Mouse (Mus musculus): ENCODE data around the gene Whrn. TPM values are rescaled to one million over a fixed set of nuclear protein-coding genes. Genes with fewer than 3 reads are reported as not detected.

Whrn gene
- total RNA-seq (2021): 10 to 100 TPM; 24.9 to 26.6 TPM
- long read RNA-seq, experiment 1, full-length matches to known transcripts: 6 of 13 reads
- long read RNA-seq, experiment 1, partial matches to known transcripts: 3 of 13 reads
- long read RNA-seq, experiment 1, other reads (novel, unspliced or antisense): 4 of 13 reads
- long read RNA-seq, experiment 2, full-length matches to known transcripts: 1 of 11 reads
- long read RNA-seq, experiment 2, partial matches to known transcripts: 2 of 11 reads
- long read RNA-seq, experiment 2, other reads (novel, unspliced or antisense): 8 of 11 reads

DNA sequence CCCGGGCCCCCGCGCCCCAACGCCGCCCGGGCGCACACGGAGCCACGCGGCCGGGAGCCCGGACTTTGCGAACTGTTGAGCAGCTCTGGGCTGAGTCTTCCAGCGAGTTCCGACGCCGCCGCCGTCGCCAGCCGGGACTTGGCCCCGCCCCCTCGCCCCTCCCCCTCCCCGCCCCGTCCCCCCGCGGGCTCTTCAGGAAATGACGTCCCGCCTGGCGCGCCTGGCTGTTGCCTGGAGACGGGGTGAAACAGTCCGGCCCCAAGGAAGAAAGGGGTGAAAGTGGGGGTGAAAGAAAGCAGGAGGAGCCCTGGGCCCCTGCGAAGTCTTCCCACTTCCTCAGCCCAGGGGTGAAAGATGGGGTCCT is at the start of gene Whrn:
Whrn (minus strand) TSS at position 77 of the 364 bp plus-strand sequence.
- peak; percentile 60 to 70 for DNase-seq (ENCODE audit: low spot score in 2 of 2)

DNA sequence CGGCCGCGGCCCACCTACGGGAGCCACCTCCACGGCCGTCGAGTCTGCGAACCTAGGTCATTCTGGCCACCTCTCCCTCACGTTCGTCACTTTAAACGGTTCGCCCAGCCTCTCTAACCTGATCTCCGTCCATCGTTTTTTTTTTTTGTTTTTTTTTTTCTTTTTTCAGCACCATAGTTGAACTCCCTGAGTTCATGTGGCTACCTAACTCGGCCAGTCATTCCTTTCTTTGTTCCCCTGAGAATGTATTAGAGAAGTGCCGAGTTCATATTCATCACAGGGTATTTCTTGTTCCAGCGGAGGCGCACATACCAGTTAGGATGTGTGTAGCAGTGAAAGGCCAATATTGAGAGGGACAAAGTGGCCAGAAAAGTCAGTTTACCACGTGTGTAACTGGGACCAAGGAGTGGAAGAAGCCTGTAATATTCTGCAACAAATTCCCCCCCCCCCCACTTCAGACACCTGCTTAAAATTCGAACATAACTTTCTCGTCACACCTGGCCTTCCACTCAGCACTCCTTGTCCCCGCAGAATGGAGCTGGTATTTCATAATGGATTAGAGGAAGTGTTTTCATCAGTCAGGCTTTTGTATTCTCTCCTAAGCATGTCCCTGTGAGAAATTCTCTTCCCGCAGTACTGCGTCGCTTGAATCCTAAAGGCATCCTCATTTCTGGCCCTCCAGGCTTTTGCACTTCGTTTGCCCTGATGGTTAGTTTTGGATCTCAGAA is 49.6 kb upstream of the Whrn start:
- no peak for DNase-seq (ENCODE audit: low spot score in 2 of 2)

DNA sequence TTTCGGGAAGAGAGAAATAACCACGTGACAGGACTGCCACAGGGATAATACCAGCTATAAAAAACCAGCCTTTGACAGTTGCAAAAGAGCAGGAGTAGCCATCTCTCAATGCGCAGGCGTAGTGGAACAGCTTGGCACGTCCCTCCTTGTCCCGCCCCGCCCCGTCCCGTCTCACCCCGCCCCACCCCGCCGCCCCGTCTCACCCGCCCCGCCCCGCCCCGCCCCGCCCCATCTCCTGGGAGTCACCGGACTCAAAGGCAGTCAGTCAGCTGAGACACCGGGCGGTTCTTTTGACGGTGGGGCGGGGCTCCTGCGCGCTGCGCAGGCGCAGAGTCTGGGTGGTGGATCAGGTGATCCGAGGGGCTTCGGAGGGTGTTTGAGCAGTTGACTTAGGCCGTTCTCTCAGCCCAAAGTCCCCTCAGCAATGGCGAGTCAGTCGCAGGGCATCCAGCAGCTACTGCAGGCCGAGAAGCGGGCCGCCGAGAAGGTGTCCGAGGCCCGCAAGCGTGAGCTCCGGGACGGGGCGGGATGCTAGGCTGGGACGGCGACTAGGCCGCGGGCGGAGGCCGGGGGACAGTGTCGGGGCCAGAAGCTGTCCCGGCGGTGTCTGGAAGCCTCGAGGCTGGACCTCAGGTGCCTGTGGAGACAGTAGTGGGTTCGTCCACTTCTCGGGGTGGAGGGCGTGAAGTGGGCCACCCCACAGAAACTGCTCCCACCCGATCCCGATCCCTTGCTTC is 48.9 kb upstream of the Whrn start, which contains the start of gene Atp6v1g1:
Atp6v1g1 (plus strand) TSS at position 279 of the 737 bp plus-strand sequence.
- peak; percentile 92 to 96 for DNase-seq (ENCODE audit: low spot score in 2 of 2)

DNA sequence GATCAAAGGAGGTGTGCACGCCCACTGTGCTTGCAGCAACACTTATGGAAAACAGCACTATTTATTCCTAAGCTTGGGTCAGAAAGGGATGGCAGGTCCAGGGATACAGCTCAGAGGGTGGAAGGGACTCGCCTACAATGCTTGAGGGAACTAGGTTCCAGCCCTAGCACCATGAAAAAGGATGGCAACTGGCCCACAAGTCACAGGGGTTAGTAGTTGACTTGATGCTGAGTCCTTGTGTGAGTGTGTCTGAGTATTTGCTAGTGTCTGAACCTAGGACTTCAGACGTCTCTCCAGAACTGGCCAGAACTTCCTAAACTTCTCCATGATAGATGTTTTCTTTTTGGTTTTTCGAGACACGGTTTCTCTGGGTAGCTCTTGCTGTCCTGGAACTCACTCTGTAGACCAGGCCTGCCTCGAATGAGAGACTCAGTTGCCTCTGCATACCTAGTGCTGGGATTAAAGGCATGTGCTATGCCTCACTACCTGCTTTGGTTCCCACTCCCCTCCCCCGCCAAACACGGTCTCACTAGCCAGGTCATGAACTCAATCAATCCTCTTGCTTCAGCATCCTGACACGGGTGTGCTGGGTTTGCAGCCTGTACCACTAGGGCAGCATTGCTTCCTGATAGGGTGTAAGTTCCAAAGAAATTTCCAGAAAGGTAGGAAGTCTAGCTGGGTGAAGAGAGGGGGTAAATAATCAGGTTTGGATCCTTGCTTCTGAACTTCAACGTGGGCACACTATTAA is 48.1 kb upstream of the Whrn start:
- DNase-seq (ENCODE audit: low spot score in 2 of 2): no peak

DNA sequence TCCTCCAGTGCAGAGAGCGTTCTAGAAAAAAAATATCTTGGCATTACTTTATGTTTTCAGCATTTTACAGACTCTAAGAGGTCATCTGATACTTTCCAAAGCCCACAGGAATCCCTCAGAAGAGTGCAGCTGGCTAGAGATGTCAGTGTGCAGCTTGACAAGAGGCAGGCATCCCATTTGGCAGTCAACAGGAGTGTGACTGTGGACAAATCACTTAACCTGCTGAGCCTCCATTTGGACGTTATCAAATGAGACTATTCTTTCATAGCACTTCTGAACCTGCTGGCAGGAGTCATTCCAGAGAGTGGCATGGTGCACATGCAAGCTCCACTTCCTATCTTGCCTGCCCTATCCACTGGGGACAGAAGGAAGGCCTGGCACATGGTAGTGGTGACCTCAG is 46.4 kb upstream of the Whrn start:
- DNase-seq (ENCODE audit: low spot score in 2 of 2): no peak

DNA sequence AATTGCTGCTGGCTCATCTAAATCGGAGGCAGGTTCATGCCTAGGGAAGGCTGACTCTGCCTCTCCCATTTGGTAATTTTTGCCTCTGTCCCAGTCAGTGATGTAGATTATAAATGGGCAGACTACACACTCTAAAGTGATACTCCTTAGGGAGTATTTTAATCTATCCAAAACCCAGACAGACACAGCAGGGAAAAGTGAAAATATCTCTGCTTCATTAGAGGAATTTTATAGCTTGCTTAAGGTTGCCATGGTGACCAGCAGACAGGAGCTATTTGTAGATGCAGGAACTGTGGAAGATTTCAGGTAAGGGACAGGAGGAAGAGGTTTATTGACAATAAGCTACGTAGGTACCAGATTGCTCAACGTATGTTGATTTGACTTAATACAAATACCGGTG is 41.8 kb upstream of the Whrn start:
- no peak for DNase-seq (ENCODE audit: low spot score in 2 of 2)

DNA sequence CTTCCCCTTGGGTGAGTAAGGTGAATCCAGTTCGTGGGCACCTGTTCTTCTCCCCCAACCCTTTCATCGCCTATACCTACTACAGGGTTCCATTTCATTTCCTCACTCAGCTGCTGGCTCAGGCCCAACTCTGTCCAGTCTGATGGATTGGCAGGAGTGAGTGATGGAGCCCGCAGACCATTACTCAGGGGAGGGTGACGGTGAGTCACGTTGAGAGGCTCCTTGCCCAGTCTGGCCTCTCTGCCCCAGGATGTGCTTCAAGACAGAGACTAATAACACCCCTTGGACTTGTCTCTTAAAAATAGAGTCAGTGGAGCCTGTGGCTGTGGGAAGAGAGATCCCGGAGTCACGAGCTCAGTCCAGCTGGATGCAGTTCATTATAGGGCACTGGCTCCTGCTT is 34.6 kb upstream of the Whrn start:
- DNase-seq (ENCODE audit: low spot score in 2 of 2): no peak

DNA sequence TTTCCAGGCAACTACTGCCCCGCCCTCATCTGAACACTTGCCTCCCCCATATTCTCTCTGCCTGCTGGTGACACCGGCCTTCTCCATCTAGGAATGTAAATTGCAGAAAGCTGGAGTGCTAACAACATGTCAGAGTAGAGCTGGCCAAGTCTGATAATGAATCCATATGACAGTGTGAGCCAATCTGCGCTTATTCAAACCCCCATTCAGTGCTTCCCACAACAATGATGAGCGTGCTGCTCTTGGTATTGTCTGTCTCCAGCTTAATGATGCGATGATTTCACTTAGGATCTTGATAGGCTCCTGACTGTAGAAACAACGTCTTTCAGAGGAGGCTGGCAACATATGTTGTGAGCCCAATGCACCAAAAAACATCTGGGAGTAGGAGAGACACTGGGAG is 33.2 kb upstream of the Whrn start:
- peak; percentile 52 to 88 for DNase-seq (ENCODE audit: low spot score in 2 of 2)

DNA sequence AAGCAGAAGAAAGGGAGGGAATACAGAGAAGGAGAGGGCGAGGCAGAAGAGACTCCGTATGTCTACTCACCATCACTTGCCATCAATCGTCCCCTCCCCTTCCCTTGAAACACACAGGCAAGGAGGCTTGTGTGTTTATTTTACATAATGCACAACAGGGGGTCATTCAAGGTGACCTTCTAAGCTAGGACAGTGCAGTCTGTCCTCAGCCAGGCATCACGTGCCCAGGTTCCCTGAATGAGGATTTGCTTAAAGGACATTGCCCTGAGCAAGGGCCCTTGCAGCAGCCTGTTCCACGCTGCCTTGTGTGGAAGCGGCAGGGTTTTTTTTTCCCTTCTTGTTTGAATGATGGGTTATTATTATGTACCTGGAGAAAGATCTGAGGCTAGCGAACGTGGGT is 29.7 kb upstream of the Whrn start:
- no peak for DNase-seq (ENCODE audit: low spot score in 2 of 2)

DNA sequence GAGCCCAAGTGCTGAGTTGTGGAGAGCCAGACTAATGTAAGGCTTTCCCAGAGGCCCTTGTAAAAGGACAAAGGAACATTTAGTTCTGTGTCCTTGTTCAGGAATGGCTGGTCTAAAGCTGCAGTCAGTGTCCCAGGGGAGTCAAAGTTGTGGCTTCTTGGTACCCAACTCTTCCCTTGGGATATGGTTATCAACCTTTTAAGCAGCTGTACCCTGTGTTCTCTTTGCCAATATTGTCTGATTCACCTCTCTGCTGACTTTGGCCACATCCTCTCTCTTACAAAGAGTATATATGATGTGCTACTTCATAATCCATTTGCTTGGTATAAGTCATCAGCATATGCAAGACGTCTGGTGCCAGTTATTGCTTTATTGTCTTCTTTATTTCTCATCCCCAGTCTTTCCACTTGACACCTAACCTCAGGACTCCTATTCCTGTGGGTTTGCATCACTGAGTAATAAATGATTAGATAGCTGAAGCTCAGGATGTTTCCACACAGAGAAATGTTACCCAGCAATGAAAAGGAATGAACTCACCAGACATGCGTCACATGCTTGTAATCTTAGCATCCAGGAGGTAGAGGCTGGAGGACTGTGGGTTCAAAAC is 26.1 kb upstream of the Whrn start:
- no peak for DNase-seq (ENCODE audit: low spot score in 2 of 2)

DNA sequence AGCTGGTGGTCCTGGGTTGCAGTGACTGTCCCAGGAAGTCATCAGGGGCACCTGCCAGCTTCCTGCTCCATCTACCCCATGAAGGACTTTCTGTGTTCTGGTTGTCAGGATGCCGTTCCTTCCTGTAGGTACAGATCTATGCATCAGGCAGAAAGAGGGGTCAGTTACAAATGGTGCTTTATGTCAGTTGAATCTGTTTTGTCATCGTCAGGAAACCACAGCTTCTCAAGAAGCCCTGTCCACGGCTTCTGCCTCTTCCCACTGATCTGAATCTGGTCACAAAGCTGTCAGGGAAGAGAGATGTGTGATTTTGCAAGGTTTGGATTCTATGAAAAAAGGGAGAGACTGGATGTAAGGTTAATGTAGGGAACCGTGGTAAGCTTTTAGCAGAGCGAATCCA is 19.2 kb upstream of the Whrn start:
- no peak for DNase-seq (ENCODE audit: low spot score in 2 of 2)

DNA sequence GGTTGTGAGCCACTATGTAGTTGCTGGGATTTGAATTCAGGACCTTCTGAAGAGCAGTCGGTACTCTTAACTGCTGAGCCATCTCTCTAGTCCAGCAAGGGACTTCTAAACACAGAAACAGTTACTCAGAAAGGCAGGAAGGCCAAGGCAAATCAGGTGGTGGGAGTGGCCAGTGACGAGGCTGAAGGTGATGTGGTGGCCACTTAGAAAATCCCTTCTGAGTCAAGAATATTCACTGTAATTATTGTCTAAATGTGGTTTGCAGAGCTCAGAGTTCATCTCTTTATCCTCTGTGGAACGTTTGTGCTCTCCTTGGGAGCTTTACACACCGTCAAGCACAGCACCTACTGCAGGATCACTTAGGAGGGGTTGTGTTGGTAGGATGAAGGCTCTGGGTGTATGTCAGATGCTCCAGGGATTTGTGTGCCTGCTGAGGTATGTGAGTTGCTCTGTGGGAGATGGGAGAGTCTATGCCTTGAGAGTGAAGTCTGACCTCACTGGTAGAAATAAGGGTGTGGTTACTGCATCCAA is 18.7 kb upstream of the Whrn start:
- no peak for DNase-seq (ENCODE audit: low spot score in 2 of 2)

DNA sequence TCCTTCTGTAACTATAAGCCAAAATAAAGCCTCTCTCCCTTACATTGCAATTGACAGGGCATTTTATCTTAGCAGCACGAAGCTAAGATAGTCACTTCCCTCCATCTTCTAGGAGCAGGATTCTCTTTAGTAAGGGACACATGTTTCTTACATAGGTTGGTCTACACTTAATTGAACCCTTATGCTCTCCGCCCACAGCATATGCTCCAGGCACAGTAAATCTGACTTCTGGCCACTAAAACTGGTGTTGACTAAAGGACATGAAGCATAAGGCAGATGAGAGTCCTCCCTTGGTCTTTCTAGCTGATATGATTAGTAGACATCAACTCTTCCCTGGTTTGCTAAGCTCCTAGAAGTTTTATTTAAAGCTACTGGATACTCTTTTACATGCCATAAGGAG is 17.1 kb upstream of the Whrn start:
- DNase-seq (ENCODE audit: low spot score in 2 of 2): no peak

DNA sequence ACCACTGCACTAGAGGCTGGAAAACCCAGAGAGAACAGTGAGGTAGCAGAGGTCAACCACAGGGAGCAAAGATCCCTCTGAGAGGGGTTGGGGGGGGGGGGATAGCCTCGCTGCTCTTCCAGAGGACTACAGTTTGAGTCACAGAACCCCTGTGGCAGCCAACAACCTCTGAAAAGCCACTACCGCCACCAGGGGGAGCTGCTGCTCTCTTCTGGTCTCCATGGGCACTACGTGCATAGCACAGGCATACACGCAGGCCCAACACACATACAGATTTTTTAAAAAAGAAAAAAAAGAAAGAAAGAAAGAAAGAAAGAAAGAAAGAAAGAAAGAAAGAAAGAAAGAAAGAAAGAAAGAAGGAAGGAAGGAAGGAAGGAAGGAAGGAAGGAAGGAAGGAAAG is 12.4 kb upstream of the Whrn start:
- DNase-seq (ENCODE audit: low spot score in 2 of 2): peak; percentile 29 to 68

DNA sequence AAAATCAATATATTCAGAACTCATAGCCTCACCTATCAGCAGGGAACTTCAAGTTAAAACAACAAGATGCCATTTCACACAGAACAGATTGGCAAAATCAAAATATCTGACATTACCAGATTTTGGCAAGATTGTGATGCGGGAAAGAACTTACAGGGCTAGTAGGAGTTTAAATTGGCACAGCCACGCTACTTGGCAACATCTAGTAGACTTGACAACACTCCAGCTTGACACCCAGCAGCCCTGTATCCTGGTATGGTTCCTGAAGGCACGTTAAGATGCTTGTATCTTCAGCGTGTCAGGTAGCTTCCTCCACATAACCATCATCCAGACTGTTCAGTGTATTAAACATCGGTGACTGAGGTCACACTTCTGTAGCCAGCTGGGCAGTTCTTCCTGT is 11.7 kb upstream of the Whrn start:
- DNase-seq (ENCODE audit: low spot score in 2 of 2): no peak

DNA sequence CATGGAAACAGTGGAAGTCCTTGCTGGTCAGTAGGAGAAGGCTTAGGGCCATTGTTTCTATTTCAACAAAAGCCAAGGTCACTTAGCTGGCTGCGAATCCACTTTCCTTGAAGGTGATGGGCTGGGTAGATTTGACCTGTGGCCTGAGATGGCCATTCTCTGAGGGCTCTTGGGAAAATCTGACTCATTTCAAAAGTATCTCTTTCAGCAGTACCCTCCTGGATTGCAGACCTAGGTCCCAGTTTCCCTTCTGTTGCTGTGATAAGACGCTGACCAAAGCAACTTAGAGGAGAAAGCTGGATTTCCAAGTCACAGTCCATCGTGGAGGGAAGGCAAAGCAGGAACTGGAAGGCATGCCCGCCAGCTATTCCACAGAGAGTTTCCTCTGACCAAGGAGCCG is 8.2 kb upstream of the Whrn start:
- no peak for DNase-seq (ENCODE audit: low spot score in 2 of 2)

DNA sequence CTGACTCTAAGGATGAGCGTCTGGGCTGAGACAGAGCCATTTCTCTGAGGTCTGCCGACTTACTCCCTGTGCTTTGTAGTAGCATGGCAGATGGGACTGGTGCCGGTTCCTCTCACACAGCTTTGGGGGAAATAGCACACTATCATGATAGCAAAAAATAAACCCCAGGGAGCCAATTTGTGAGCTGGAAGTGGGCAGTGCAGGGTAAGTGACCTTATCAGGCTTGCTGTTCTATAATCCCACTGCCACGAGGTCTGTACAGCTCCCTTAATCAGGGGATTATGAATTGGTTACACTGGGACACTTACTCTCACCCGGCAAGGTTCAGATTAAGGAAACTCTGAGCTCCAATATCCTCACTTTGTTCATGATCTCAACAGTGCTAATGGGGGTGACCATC is 5.3 kb upstream of the Whrn start:
- DNase-seq (ENCODE audit: low spot score in 2 of 2): no peak

DNA sequence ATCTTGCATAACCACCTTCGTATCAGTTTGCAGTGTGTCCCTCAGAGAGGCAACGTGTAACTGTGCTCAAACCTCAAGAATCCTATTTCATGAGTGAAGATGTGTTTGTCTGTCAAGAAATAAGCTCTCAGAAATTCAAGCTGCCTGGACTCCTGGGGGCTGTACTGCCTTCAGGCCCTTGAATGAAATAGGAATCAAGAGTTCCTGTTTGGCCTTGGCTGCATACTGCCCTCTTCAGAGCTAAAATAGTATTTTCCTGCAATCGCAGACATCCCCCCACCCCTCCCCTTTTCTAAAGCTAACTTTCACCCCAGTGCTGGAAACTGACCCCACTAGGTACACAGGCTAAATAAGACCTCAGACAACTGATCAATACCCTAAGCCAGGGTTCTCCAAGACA is 2.6 kb upstream of the Whrn start:
- DNase-seq (ENCODE audit: low spot score in 2 of 2): no peak

DNA sequence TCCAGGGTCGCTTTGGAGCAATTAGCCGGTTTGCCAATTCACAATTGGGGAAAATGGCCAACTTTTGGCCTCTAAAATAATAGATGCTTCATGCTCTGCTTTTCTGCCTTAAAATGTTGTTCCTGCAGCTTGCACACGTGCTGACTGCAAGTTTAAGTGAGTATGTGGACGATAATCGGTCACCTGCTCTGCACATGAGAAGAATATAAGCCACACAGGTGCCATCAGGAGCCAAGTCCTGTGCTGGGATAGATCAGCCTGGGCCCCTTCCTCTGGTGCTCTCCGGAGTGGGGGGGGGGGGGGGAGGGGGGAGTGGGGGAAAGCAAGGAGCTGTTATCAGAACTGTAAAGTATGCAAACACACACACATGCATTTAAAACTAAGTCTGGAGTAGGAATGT is 521 bp upstream of the Whrn start:
- DNase-seq (ENCODE audit: low spot score in 2 of 2): no peak

DNA sequence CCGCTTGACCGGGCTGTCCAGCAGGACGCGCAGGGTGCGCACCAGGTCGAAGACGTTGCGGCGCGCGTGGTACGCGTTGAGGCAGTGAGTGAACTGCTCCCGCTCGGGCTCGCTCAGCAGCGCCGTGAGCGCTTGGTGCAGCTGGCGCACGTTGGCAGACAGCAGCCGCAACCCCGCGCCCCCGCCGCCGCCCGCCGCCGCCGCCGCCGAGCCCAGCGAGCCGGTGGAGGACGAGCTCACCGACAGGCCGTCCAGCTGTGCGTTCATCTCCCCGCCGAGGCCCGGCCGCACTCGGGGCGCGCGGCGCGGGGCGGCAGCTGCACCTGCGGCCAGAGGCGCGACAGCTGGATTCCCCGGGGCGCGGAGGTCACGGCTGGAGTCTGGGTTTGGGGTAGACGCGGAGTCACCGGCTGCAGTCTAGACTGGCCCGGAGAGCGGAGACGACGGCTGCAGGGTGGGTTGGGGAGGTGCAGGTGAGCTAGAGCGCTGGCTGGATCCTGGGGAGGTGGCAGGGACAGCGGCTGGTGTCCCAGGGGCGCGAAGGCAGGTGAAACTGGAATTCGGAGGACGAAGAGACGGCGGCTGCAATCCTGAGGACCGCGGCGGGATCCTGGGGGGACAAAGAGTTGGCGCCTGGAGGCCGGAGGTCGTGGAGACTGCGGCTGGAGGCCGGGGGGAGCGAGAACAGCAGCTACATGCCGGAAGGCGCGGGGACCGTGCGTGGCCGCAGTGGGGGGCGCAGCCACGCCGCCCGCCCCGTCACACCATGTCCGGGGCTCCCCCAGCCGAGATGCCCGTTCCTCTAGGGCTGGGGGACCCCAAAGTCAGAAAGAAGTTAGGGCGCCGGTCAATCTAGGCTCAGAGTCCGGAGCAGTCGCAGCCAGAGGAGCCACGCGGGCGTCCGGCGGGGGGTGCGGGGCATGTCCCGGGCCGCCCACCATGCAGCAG is 550 bp downstream of the Whrn start:
- DNase-seq (ENCODE audit: low spot score in 2 of 2): peak in 1 of 2 experiments; percentile 25
